Mouse (Mus musculus): Measurements from ENCODE around the gene Adck1.

Gene Adck1

GRCm38 (mm10) chr12:88426926-88427325 is 66.6 kb downstream of the Adck1 start:
- no peak for DNase-seq (ENCODE audit: low read depth, low spot score)

GRCm38 (mm10) chr12:88428735-88429134 is 68.4 kb downstream of the Adck1 start:
- peak; percentile 40 for DNase-seq (ENCODE audit: low read depth, low spot score)

DNA sequence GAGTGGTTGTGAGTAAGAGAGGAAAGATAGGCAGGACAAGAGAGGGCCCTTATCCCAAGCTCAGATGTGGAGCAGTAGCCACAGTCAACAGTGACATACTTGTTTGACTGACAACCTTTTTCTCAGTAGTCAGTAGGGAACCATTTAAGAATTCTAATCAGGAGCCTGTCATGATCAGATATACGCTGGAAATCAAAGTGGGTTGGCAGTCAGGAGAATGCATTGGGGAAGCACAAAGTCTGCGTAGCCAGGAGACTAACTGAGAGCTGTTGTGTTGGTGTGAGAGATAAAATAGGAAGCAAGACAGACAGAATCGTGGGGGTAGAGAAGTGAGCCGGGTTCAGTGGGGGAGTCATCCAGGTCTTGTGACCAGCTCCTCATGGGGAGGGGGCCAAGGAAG is 71.9 kb downstream of the Adck1 start:
- no peak for DNase-seq (ENCODE audit: low read depth, low spot score)

GRCm38 (mm10) chr12:88433171-88433570 is 72.8 kb downstream of the Adck1 start:
- DNase-seq (ENCODE audit: low read depth, low spot score), result no peak

GRCm38 (mm10) chr12:88436962-88437750 is 76.8 kb downstream of the Adck1 start:
- DNase-seq (ENCODE audit: low read depth, low spot score), result peak; percentile 36

DNA sequence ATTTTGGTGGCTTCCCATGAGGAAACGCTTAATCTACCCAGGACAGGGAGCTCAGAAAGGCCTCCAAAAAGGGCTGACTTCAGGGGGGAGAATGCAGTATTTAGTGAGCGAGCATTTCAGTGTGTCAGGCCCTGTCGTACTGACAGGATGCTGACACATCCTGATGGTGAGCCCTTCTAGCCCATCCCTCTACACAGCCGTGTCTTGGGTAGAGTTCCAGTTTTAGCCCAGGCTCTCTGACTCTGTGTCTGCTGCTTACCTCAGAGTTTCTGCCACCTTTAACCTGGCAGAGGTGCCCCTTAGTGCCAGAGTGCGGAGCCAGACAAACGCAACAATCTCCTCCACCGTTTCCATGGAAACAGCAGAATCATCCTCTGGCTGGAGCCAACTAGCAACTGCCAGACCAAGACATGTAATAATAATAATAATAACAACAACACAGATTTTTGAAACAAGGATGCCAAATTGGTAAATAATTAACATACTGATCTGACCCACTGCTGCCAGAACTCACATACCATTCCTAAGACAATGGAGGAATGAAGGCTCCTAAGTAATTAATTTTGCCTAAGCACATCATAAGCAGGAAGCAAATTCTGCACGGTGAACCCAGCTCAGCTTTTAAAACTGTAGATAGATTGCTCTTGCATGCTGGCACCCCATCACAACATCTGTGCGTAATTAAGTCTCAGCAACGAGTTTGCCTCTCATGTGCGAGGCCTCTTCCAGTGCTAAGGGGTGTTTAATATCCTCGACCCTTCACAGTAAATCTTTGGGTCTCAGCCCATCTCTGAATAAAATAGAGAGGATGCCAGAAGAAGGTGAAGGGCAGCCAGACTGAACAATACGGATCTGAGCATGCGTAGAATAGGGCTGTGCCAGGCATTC is 81.8 kb downstream of the Adck1 start:
- no peak for DNase-seq (ENCODE audit: low read depth, low spot score)

DNA sequence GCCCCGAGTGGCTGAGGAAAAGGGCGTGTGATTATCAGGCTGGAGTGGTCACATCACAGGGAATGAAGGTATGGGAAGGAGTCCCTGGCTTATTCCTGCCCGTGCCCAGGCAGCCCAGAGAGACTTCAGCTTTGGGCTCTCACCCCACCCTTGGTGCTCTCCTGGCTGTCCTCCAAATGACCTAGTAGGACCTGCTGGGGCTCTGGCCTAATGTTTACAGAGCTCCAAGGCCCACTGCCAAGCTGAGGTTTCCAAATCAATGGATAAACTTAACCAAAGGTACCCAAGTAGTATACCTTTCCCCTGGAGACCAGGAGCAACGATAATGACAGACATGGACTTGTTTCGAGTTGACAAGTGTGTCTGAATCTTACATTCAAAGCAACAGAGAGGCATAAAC is 83.7 kb downstream of the Adck1 start:
- no peak for DNase-seq (ENCODE audit: low read depth, low spot score)

DNA sequence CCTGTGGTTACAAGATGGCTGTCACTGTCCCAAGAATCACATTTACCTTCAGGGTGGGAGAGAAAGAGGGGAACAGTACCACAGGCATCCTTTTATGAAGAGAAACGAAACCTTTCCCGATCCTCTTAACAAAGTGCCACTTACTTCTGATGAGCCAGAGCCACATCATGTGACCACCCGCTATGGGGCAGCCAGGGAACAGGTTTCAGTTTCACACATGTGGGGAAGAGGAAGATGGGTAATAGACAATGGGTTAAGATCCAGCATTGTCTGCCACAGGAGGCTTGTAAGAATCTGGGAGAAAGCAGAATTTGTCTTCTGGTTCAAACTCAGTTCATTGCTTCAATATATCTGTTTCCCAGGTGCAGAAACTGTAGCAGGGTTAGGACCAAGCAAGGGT is 85.1 kb downstream of the Adck1 start:
- no peak for DNase-seq (ENCODE audit: low read depth, low spot score)

GRCm38 (mm10) chr12:88450658-88451563 is 90.6 kb downstream of the Adck1 start:
- no peak for DNase-seq (ENCODE audit: low read depth, low spot score)

DNA sequence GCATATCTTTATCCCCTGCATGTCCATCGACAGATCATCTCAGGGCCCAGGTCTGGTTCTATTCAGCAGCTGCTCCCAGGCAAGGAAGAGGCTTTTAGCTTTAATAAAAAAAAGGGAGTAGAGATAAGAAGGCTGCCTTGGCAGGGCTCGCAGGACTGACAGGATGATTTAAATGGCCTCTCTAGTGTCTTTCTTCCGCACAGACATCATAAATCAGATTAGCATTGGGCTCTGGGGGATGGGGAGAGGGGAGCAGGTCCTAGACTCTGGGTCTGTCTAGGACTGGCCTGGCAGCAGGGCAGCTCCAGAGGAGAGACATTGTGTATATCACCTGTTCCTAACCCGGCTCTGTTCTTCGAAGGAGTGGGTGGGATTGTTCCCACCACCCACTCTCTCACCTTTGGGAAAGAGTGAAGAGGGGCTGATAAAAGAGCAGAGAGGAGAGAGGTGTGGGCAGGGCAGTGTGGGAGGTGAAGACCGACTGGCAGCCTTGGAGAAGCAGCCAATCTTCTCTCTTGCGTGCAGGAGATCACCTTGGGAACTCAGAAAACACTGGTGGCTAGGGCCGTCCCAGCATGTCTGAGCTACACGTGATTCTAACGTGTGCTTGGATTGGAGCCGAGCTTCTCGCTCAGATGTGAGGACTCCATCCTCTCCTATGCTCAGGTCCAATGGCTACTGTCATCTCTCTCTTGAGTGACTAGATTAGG is 94.5 kb downstream of the Adck1 start:
- no peak for DNase-seq (ENCODE audit: low read depth, low spot score)

GRCm38 (mm10) chr12:88457021-88457420 is 96.7 kb downstream of the Adck1 start:
- no peak for DNase-seq (ENCODE audit: low read depth, low spot score)

GRCm38 (mm10) chr12:88458936-88459335 is 98.6 kb downstream of the Adck1 start:
- no peak for DNase-seq (ENCODE audit: low read depth, low spot score)

- no peak for DNase-seq (ENCODE audit: low read depth, low spot score)
These were observed 99.1 kb downstream of the Adck1 start for GRCm38 (mm10) chr12:88459461-88459860.

- no peak for DNase-seq (ENCODE audit: low read depth, low spot score)
These were observed 100.7 kb downstream of the Adck1 start for GRCm38 (mm10) chr12:88461026-88461425.

DNA sequence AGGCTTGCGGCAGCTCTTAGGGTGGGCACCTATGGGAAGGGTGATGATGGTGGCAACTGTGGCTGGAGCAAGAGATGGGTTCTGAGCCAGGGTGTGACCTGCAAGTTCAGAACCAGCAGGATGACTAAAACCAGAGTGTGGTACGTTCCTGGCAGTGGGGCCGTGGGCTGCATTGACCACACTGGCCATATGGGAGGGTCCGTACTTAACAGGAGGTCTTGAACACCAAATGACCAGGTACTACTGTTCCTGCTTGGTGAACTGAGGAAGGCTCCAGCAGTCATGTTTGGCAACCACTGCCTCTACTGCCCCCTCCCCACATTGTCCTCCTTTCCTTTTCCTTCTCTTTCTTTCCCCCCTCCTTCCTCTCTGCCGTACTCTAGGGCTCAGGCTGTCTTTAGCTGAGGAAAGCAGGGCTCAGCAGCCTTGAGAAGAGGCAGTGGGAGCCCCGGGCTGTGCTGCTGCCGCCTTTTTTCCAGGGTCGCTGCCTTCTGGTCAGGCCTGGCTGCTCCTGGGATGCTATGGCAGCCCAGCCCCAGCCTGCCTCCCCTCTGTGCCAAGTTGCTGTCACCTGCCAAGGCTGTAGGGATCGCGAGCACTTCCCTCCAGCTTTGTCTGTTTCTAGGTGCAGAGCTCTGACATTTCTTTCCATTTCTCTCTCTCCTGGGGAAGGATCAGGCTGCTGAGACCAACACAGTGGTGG is 103.4 kb downstream of the Adck1 start:
- DNase-seq (ENCODE audit: low read depth, low spot score), result no peak

- peak; percentile 73 for DNase-seq (ENCODE audit: low read depth, low spot score)
These were observed 106.4 kb downstream of the Adck1 start for GRCm38 (mm10) chr12:88466801-88467200.

DNA sequence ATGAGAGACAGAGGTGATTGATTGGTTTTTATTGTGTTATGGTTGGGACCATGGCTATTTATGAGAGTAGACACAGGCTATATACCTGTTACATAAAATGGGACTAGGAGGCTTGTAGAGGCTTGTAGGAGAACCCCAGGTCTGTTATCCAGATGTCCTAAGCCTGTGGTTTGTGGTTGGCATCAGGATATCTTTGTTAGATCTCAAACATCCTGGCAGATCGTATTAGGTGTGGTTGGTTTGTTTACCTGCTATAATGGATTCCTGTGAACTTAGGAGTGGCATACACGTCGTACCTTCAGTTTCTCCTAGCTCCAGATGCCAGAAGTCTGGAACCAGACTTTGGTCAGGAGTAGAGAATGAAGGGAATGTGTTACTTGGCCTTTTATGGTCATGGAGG is 106.9 kb downstream of the Adck1 start:
- peak; percentile 17 for DNase-seq (ENCODE audit: low read depth, low spot score)

GRCm38 (mm10) chr12:88467935-88468465 is 107.6 kb downstream of the Adck1 start:
- DNase-seq (ENCODE audit: low read depth, low spot score), result peak; percentile 45

- DNase-seq (ENCODE audit: low read depth, low spot score), result no peak
These were observed 108.3 kb downstream of the Adck1 start for GRCm38 (mm10) chr12:88468691-88469090.

DNA sequence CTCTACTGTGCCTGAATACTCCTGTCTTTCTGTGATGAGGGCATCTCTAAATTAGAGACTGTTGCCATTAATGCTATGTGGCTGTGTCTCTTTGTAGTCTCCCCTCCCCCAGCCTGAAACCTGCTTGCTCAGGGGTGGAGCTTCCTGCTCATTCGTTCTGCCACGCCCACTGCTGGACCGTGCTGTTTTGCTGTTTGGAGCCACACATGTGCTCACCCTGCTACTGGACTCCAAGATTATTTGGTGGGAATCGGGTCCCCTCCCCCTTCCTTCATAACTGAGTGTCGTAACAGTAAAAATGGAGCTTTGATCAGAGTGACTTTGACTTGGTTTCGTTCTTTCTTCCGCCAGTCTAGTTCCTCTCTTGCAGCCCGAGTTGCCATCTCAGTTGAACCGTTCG is 111.5 kb downstream of the Adck1 start:
- peak; percentile 55 for DNase-seq (ENCODE audit: low read depth, low spot score)

All from CD4-positive, CD25-positive, alpha-beta regulatory T cell, adult 2 months (primary cell).